Mouse (Mus musculus): ENCODE data around the gene Abcg5. TPM values are rescaled to one million over a fixed set of nuclear protein-coding genes. Genes with fewer than 3 reads are reported as not detected.

Gene Abcg5
- polyA plus RNA-seq, 1 experiment: 0.10 TPM

DNA sequence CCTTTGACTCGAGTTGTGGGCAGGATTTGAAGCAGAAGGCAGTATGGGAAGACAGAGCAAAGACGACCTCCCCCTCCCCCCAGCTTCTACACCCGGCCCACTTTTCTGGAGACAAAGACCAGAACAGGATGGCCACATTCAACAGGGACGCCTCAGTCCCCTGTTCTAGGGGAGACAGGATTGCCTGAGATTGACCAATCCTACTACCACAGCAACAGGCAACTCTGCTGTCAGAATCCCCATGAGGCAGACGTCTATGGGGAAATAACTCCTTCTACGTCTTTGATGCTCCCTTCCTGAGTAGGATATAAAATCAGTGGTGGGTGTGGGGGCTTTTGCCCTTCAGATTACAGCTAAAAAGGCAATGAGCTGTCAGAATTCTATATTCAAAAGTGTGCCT lies 1.5 kb upstream of the Abcg5 start:
- Histone ChIP-seq H3K27me3 (ENCODE audit: control insufficient read depth, insufficient read depth, low read length) (no peaks in the 10 kb centered on the region), H3K4me3 (replicated peaks; ENCODE audit: insufficient read depth, low read depth, low read length) (no peak overlapping the region), H3K4me1 (ENCODE audit: control insufficient read depth, insufficient read depth, low read length) (no peaks in the 10 kb centered on the region), H3K27ac (ENCODE audit: insufficient read depth, low read length) (no peak overlapping the region)
- no peak for TF ChIP-seq CTCF (IDR thresholded peaks at IDR 0.05; ENCODE audit: borderline replicate concordance, insufficient read depth, low read depth, low read length)
- no peak for TF ChIP-seq POLR2A (IDR thresholded peaks at IDR 0.05; ENCODE audit: borderline replicate concordance, insufficient read depth, low read length)
- DNase-seq: no peak
- 55% methylated on average over 6 of the region's 6 CpGs for WGBS

- Histone ChIP-seq H3K4me1 (ENCODE audit: control insufficient read depth, insufficient read depth, low read length) (no peaks in the 10 kb centered on the region), H3K27me3 (ENCODE audit: control insufficient read depth, insufficient read depth, low read length) (no peaks in the 10 kb centered on the region), H3K4me3 (replicated peaks; ENCODE audit: insufficient read depth, low read depth, low read length) (no peak overlapping the region), H3K27ac (ENCODE audit: insufficient read depth, low read length) (no peak overlapping the region)
- WGBS: 63% methylated on average over 3 of the region's 3 CpGs
- TF ChIP-seq POLR2A (IDR thresholded peaks at IDR 0.05; ENCODE audit: borderline replicate concordance, insufficient read depth, low read length) (no peak), CTCF (IDR thresholded peaks at IDR 0.05; ENCODE audit: borderline replicate concordance, insufficient read depth, low read depth, low read length) (no peak)
- no peak for DNase-seq
Measured at GRCm38 (mm10) chr17:84681670-84682069, 1.1 kb downstream of the Abcg5 start.

DNA sequence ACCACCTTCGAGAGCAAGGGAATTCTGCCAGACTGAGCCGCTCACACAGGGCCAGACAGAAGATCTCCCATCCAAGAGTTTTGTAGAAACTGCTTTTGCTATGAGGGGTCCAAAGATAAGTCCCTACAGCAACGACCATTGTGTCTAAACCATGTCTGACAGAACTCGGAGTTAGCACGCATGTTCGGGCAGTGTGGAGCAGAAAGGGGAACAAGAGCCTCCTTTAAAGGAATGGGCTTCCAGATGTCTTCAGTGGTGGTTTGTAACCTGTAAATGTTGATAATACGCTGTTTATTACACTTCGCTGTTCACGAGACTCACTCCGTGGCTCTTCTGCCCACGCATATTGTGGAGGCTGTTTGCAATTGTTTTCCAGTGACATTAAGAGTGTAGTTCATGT lies 5.2 kb downstream of the Abcg5 start:
- no peak for DNase-seq
- Histone ChIP-seq H3K4me1 (ENCODE audit: control insufficient read depth, insufficient read depth, low read length) (no peaks in the 10 kb centered on the region), H3K4me3 (replicated peaks; ENCODE audit: insufficient read depth, low read depth, low read length) (no peak overlapping the region), H3K27me3 (ENCODE audit: control insufficient read depth, insufficient read depth, low read length) (no peaks in the 10 kb centered on the region; the same call in 1 of the 2 replicates), H3K27ac (ENCODE audit: insufficient read depth, low read length) (no peak overlapping the region)
- TF ChIP-seq CTCF (IDR thresholded peaks at IDR 0.05; ENCODE audit: borderline replicate concordance, insufficient read depth, low read depth, low read length): no peak
- no peak for TF ChIP-seq POLR2A (IDR thresholded peaks at IDR 0.05; ENCODE audit: borderline replicate concordance, insufficient read depth, low read length)
- 84% methylated on average over 11 of the region's 11 CpGs for WGBS

DNA sequence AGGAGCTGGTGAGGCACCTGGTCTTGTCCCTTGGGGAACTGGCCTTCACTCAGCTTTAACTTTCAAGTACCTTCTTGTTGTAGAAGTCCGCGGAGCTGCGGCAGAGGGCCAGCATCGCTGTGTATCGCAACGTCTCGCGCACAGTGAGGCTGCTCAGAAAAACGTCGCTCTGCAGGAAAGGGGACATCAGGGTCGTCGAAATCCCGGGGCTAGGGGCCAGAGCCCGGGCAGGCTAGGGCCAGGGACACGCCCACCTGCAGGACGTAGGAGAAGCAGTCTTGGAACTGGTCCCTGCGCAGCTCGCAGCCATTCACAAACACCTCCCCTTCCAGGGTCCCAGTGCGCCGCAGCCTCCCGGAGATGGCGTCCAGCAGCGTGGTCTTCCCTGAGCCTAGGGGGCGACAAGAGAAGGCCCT lies 6.9 kb downstream of the Abcg5 start, which contains the start of gene Abcg8:
Abcg8 (plus strand) TSS at position 352 of the 416 bp plus-strand sequence.
- no peak within 1 kb of the TSS for H3K27ac ChIP-seq (ENCODE audit: insufficient read depth, low read length)
- 2% methylated on average over 24 of the region's 24 CpGs for WGBS
- H3K4me1 ChIP-seq (ENCODE audit: control insufficient read depth, insufficient read depth, low read length): no peaks in the 10 kb centered on the region
- H3K4me3 ChIP-seq (replicated peaks; ENCODE audit: insufficient read depth, low read depth, low read length): no peak within 1 kb of the TSS
- no peaks in the 10 kb centered on the region; the same call in 1 of the 2 replicates for H3K27me3 ChIP-seq (ENCODE audit: control insufficient read depth, insufficient read depth, low read length)
- DNase-seq: no peak
- TF ChIP-seq POLR2A (IDR thresholded peaks at IDR 0.05; ENCODE audit: borderline replicate concordance, insufficient read depth, low read length) (no peak), CTCF (IDR thresholded peaks at IDR 0.05; ENCODE audit: borderline replicate concordance, insufficient read depth, low read depth, low read length) (no peak)

- Histone ChIP-seq H3K4me3 (replicated peaks; ENCODE audit: insufficient read depth, low read depth, low read length) (no peak overlapping the region), H3K27ac (ENCODE audit: insufficient read depth, low read length) (no peak overlapping the region), H3K27me3 (ENCODE audit: control insufficient read depth, insufficient read depth, low read length) (no peaks in the 10 kb centered on the region; the same call in 1 of the 2 replicates), H3K4me1 (ENCODE audit: control insufficient read depth, insufficient read depth, low read length) (no peaks in the 10 kb centered on the region)
- DNase-seq: no peak
- TF ChIP-seq POLR2A (IDR thresholded peaks at IDR 0.05; ENCODE audit: borderline replicate concordance, insufficient read depth, low read length) (no peak), CTCF (IDR thresholded peaks at IDR 0.05; ENCODE audit: borderline replicate concordance, insufficient read depth, low read depth, low read length) (no peak)
- WGBS: 71% methylated on average over 4 of the region's 4 CpGs
Measured at GRCm38 (mm10) chr17:84675204-84675603, 7.6 kb downstream of the Abcg5 start.

- Histone ChIP-seq H3K4me3 (replicated peaks; ENCODE audit: insufficient read depth, low read depth, low read length) (no peak overlapping the region), H3K27ac (ENCODE audit: insufficient read depth, low read length) (no peak overlapping the region), H3K27me3 (ENCODE audit: control insufficient read depth, insufficient read depth, low read length) (no peaks in the 10 kb centered on the region; the same call in 1 of the 2 replicates), H3K4me1 (ENCODE audit: control insufficient read depth, insufficient read depth, low read length) (no peaks in the 10 kb centered on the region)
- no peak for DNase-seq
- TF ChIP-seq CTCF (IDR thresholded peaks at IDR 0.05; ENCODE audit: borderline replicate concordance, insufficient read depth, low read depth, low read length) (no peak), POLR2A (IDR thresholded peaks at IDR 0.05; ENCODE audit: borderline replicate concordance, insufficient read depth, low read length) (no peak)
- WGBS: 18% methylated on average over 7 of the region's 7 CpGs
Measured at GRCm38 (mm10) chr17:84674048-84674447, 8.8 kb downstream of the Abcg5 start.

DNA sequence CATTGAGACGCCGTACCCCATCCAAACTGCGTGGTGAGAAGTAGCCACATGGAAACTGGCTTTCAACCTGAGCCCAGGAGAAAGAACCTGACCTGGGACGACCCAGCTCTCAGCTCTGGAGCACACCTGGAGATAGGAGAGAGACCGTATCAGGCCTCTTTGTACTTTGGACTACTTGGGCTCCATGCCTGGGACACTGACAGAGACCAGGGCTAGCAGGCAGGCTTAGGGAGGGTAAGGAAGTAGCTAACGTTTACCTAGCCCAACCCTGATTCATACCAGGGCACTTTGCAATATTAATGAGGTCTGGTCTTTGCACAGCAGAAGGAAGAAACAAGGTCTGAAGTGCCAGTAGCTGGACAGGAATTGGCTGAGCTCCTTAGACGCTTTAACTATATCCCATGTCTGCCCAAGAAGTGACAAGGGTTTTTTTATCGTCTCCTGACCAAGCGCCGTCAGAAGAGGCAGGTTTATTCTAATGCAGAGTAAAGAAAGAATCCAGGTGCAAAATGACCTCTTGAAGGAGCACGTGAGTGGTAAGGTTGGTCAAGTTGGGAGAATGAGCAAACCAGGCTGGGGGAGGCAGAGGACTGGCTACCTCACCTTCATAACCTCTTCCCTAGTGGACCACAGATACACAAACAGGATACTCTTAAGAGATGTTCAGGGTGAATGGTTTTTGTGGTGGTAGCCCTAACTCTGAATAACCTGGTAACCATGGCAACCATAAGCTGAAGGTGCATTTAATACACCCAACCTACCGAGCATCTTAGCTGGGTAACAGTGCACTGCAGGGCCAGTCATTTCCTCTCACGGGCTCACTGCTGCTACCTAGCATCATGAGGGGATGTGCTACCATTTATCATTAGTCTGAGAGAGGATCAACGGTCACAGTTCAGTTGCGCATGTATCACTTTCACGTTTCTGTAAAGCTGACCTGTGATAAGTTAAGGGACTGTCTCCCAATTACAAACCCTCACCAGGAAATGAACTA lies 10.1 kb downstream of the Abcg5 start:
- WGBS: 80% methylated on average over 16 of the region's 16 CpGs
- H3K4me1 ChIP-seq (ENCODE audit: control insufficient read depth, insufficient read depth, low read length): no peaks in the 10 kb centered on the region
- no peaks in the 10 kb centered on the region; the same call in 1 of the 2 replicates for H3K27me3 ChIP-seq (ENCODE audit: control insufficient read depth, insufficient read depth, low read length)
- TF ChIP-seq POLR2A (IDR thresholded peaks at IDR 0.05; ENCODE audit: borderline replicate concordance, insufficient read depth, low read length): no peak
- TF ChIP-seq CTCF (IDR thresholded peaks at IDR 0.05; ENCODE audit: borderline replicate concordance, insufficient read depth, low read depth, low read length): no peak
- H3K27ac ChIP-seq (ENCODE audit: insufficient read depth, low read length): no peak overlapping the region
- no peak for DNase-seq
- no peak overlapping the region for H3K4me3 ChIP-seq (replicated peaks; ENCODE audit: insufficient read depth, low read depth, low read length)

DNA sequence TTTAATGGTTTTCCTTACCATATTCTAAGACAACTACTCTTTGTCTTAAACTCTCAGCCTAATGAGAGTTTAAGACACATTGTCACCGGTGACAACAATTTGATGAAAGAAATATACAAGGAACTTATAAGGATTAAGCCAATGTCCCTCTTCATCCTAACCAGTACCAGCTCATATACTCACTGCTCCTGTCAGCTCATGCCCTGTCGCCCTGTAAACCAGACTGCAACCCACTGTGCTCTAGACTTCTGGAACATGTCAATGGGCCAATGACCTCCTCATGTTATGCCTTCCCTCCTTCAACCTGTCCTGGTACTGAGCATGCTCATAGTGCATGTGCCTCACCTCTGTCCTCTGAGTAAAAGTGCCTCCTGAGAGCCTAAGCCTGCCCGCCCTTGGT lies 15.0 kb downstream of the Abcg5 start:
- WGBS: 85% methylated on average over 3 of the region's 3 CpGs
- Histone ChIP-seq H3K27ac (ENCODE audit: insufficient read depth, low read length) (no peak overlapping the region), H3K27me3 (ENCODE audit: control insufficient read depth, insufficient read depth, low read length) (no peaks in the 10 kb centered on the region), H3K4me1 (ENCODE audit: control insufficient read depth, insufficient read depth, low read length) (no peaks in the 10 kb centered on the region), H3K4me3 (replicated peaks; ENCODE audit: insufficient read depth, low read depth, low read length) (no peak overlapping the region)
- TF ChIP-seq CTCF (IDR thresholded peaks at IDR 0.05; ENCODE audit: borderline replicate concordance, insufficient read depth, low read depth, low read length) (no peak), POLR2A (IDR thresholded peaks at IDR 0.05; ENCODE audit: borderline replicate concordance, insufficient read depth, low read length) (no peak)
- DNase-seq: no peak

Data from cerebellum, adult 2 months (tissue).